Mouse (Mus musculus): Measurements from ENCODE around the gene Maff. TPM values are rescaled to one million over a fixed set of nuclear protein-coding genes. Genes with fewer than 3 reads are reported as not detected.

Maff gene
- polyA plus RNA-seq, 1 experiment = 15.6 TPM

GRCm38 (mm10) chr15:79404277-79404676 is 57.9 kb downstream of the Maff start:
- H3K27me3 ChIP-seq (ENCODE audit: control insufficient read depth, insufficient read depth, insufficient read length) = no peaks in the 10 kb centered on the region
- H3ac ChIP-seq (ENCODE audit: control insufficient read depth, insufficient read length) = no peak overlapping the region
- no peaks in the 10 kb centered on the region for H3K36me3 ChIP-seq (ENCODE audit: control insufficient read depth, insufficient read depth)
- H3K4me3 ChIP-seq = peak overlapping the region; percentile 72
- peak overlapping the region; percentile 92 for H3K4me2 ChIP-seq (ENCODE audit: low read depth)
- H3K79me2 ChIP-seq (ENCODE audit: control insufficient read depth, insufficient read depth) = peaks cover 36% of the 10 kb centered on the region
- TF ChIP-seq SRF (IDR thresholded peaks at IDR 0.05; ENCODE audit: control insufficient read depth, insufficient read length, low read depth) (no peak), MYOD1 (IDR thresholded peaks at IDR 0.05; ENCODE audit: control insufficient read depth in 1 of 3, insufficient read length in 2 of 3, low read depth in 2 of 3) (peak; percentile 49 to 81 (median 65)), MAX (IDR thresholded peaks at IDR 0.05; ENCODE audit: low read depth) (no peak), POLR2AphosphoS2 (IDR thresholded peaks at IDR 0.05; ENCODE audit: insufficient read length, low read depth) (no peak), TCF3 (IDR thresholded peaks at IDR 0.05; ENCODE audit: insufficient read length, low read depth) (no peak), E2F4 (IDR thresholded peaks at IDR 0.05; ENCODE audit: insufficient read depth) (no peak), MYOG (IDR thresholded peaks at IDR 0.05; ENCODE audit: control insufficient read depth in 1 of 3, insufficient read depth in 1 of 3, insufficient read length in 2 of 3, low read depth in 2 of 3) (peak in 2 of 3 experiments; percentile 11 to 65), TCF12 (IDR thresholded peaks at IDR 0.05; ENCODE audit: insufficient read depth, poor library complexity, severe bottlenecking) (no peak), USF1 (IDR thresholded peaks at IDR 0.05; ENCODE audit: low read depth) (no peak), REST (IDR thresholded peaks at IDR 0.05; ENCODE audit: insufficient read depth, insufficient read length) (no peak), POLR2A (IDR thresholded peaks at IDR 0.05; ENCODE audit: insufficient read length, low read depth) (no peak), CEBPB (IDR thresholded peaks at IDR 0.05; ENCODE audit: insufficient read depth, poor library complexity, severe bottlenecking) (no peak)

- Histone ChIP-seq H3K4me3 (no peak overlapping the region), H3ac (ENCODE audit: control insufficient read depth, insufficient read length) (no peak overlapping the region), H3K79me2 (ENCODE audit: control insufficient read depth, insufficient read depth) (peaks cover 13% of the 10 kb centered on the region), H3K27me3 (ENCODE audit: control insufficient read depth, insufficient read depth, insufficient read length) (no peaks in the 10 kb centered on the region), H3K36me3 (ENCODE audit: control insufficient read depth, insufficient read depth) (no peaks in the 10 kb centered on the region), H3K4me2 (ENCODE audit: low read depth) (peak overlapping the region; percentile 28)
- TF ChIP-seq MYOG (IDR thresholded peaks at IDR 0.05; ENCODE audit: control insufficient read depth in 1 of 3, insufficient read depth in 1 of 3, insufficient read length in 2 of 3, low read depth in 2 of 3) (peak; percentile 63 to 95 (median 83)), CEBPB (IDR thresholded peaks at IDR 0.05; ENCODE audit: insufficient read depth, poor library complexity, severe bottlenecking) (no peak), MYOD1 (IDR thresholded peaks at IDR 0.05; ENCODE audit: control insufficient read depth in 1 of 3, insufficient read length in 2 of 3, low read depth in 2 of 3) (peak; percentile 44 to 94 (median 83)), SRF (IDR thresholded peaks at IDR 0.05; ENCODE audit: control insufficient read depth, insufficient read length, low read depth) (no peak), TCF12 (IDR thresholded peaks at IDR 0.05; ENCODE audit: insufficient read depth, poor library complexity, severe bottlenecking) (peak; percentile 72), MAX (IDR thresholded peaks at IDR 0.05; ENCODE audit: low read depth) (no peak), POLR2A (IDR thresholded peaks at IDR 0.05; ENCODE audit: insufficient read length, low read depth) (no peak), E2F4 (IDR thresholded peaks at IDR 0.05; ENCODE audit: insufficient read depth) (no peak), POLR2AphosphoS2 (IDR thresholded peaks at IDR 0.05; ENCODE audit: insufficient read length, low read depth) (no peak), TCF3 (IDR thresholded peaks at IDR 0.05; ENCODE audit: insufficient read length, low read depth) (no peak), REST (IDR thresholded peaks at IDR 0.05; ENCODE audit: insufficient read depth, insufficient read length) (no peak), USF1 (IDR thresholded peaks at IDR 0.05; ENCODE audit: low read depth) (peak; percentile 34)
These were observed 60.1 kb downstream of the Maff start for GRCm38 (mm10) chr15:79406564-79406963.

Other genes starting within 250 kb of the Maff start
- 18.0 TPM for gene Micall1, start 237.7 kb upstream of the Maff start, polyA plus RNA-seq (2012; fragmentation: generic; extraction: Trizol)
- 388 TPM for gene Polr2f, start 205.6 kb upstream of the Maff start, polyA plus RNA-seq (2012; fragmentation: generic; extraction: Trizol)
- gene 1700088E04Rik, start 205.4 kb upstream of the Maff start, polyA plus RNA-seq (2012; fragmentation: generic; extraction: Trizol) = 15.2 TPM
- not detected for gene Sox10, start 181.4 kb upstream of the Maff start, polyA plus RNA-seq (2012; fragmentation: generic; extraction: Trizol)
- 26.0 TPM for gene Pick1, start 117.4 kb upstream of the Maff start, polyA plus RNA-seq (2012; fragmentation: generic; extraction: Trizol)
- 0.05 TPM for gene Gm49486, start 117.2 kb upstream of the Maff start, polyA plus RNA-seq (2012; fragmentation: generic; extraction: Trizol)
- 0.25 TPM for gene Slc16a8, start 91.9 kb upstream of the Maff start, polyA plus RNA-seq (2012; fragmentation: generic; extraction: Trizol)
- 1.7 TPM for gene Baiap2l2, start 61.1 kb upstream of the Maff start, polyA plus RNA-seq (2012; fragmentation: generic; extraction: Trizol)
- gene Pla2g6, start 18.2 kb upstream of the Maff start, polyA plus RNA-seq (2012; fragmentation: generic; extraction: Trizol) = 36.3 TPM
- gene Tmem184b, start 56.9 kb downstream of the Maff start, polyA plus RNA-seq (2012; fragmentation: generic; extraction: Trizol) = 110 TPM
- gene Csnk1e, start 108.9 kb downstream of the Maff start, polyA plus RNA-seq (2012; fragmentation: generic; extraction: Trizol) = 116 TPM
- 0.06 TPM for gene Kcnj4, start 158.6 kb downstream of the Maff start, polyA plus RNA-seq (2012; fragmentation: generic; extraction: Trizol)
- gene Kdelr3, start 169.8 kb downstream of the Maff start, polyA plus RNA-seq (2012; fragmentation: generic; extraction: Trizol) = 74.7 TPM
- gene Ddx17, start 200.1 kb downstream of the Maff start, polyA plus RNA-seq (2012; fragmentation: generic; extraction: Trizol) = 96.2 TPM